Mouse (Mus musculus) liver, embryonic 16.5 days (tissue): Measurements from ENCODE around the gene Kif26a. TPM values are rescaled to one million over a fixed set of nuclear protein-coding genes. Genes with fewer than 3 reads are reported as not detected.

Experiments
- ATAC-seq: fragments of 200-750 bp; cut with Nextera tagmentation; 2 replicates; pipeline ENCODE4 v1.8.0; 2017; ENCODE audit warnings: low read depth, mild to moderate bottlenecking, moderate number of reproducible peaks, moderate library complexity
- H3K27ac ChIP-seq: fragments of 300-500 bp; sonication (generic); 2 replicates; pipeline ENCODE4 v1.5.1; 2014; ENCODE audit warnings: mild to moderate bottlenecking, low read length
- H3K27me3 ChIP-seq: fragments of 300-500 bp; sonication (generic); 2 replicates; pipeline ENCODE4 v1.6.1; 2014; ENCODE audit warnings: low read depth, low read length, mixed read lengths; ENCODE audit not compliant: control insufficient read depth, insufficient read depth
- H3K36me3 ChIP-seq: fragments of 300-500 bp; sonication (generic); 2 replicates; pipeline ENCODE4 v1.6.1; 2014; ENCODE audit warnings: mild to moderate bottlenecking; ENCODE audit not compliant: control insufficient read depth, insufficient read depth
- H3K4me1 ChIP-seq: fragments of 300-500 bp; sonication (generic); 2 replicates; pipeline ENCODE4 v1.6.1; 2014; ENCODE audit warnings: low read depth, low read length, mixed read lengths; ENCODE audit not compliant: control insufficient read depth
- H3K4me2 ChIP-seq: fragments of 300-500 bp; sonication (generic); 2 replicates; pipeline ENCODE4 v1.6.1; 2014; ENCODE audit warnings: low read depth, low read length, mixed read lengths
- H3K4me3 ChIP-seq: fragments of 300-500 bp; sonication (generic); 2 replicates; pipeline ENCODE4 v1.5.1; 2014; ENCODE audit warnings: low read depth, mild to moderate bottlenecking, low read length
- H3K9ac ChIP-seq: fragments of 300-500 bp; sonication (generic); 2 replicates; pipeline ENCODE4 v1.6.1; 2014; ENCODE audit warnings: low read depth, low read length
- H3K9me3 ChIP-seq: fragments of 300-500 bp; sonication (generic); replicated peaks from 2 replicates; pipeline ENCODE4 v1.6.1; 2016; ENCODE audit warnings: low read length; ENCODE audit not compliant: control insufficient read depth
- WGBS: fragments of 180-500 bp; shearing (Covaris S2); extraction: QIAGEN DNeasy Blood & Tissue Kit; methylation state at CpG from one replicate; pipeline ENCODE4 v1.1.7; 2014; ENCODE audit not compliant: insufficient replicate concordance; 5-methylcytosine and 5-hydroxymethylcytosine counted together
- polyA plus RNA-seq: library from polyadenylated mRNA; unstranded; fragments of >200 nt; fragmentation: Nextera tagmentation; extraction: Ambion mirVana; gene quantifications from 2 replicates; pipeline ENCODE4 v1.2.1, GENCODE M21; 2015

Kif26a gene
- polyA plus RNA-seq, 1 experiment from 2014 or later, result 0.27 TPM

GRCm38 (mm10) chr12:112214441-112214857 is 68.4 kb downstream of the Kif26a start:
- no peak overlapping the region for H3K27ac ChIP-seq
- H3K9me3 ChIP-seq, result no peaks in the 10 kb centered on the region
- H3K4me1 ChIP-seq, result no peaks in the 10 kb centered on the region
- H3K9ac ChIP-seq, result no peak overlapping the region
- no peaks in the 10 kb centered on the region for H3K36me3 ChIP-seq
- H3K4me2 ChIP-seq, result no peak overlapping the region
- WGBS, result 51% methylated on average over 13 of the region's 13 CpGs
- no peaks in the 10 kb centered on the region for H3K27me3 ChIP-seq
- no peak for ATAC-seq
- H3K4me3 ChIP-seq, result no peak overlapping the region

GRCm38 (mm10) chr12:112215545-112215944 is 69.5 kb downstream of the Kif26a start:
- Histone ChIP-seq H3K4me3 (no peak overlapping the region), H3K4me2 (no peak overlapping the region), H3K27me3 (no peaks in the 10 kb centered on the region), H3K36me3 (no peaks in the 10 kb centered on the region), H3K9ac (no peak overlapping the region), H3K27ac (no peak overlapping the region), H3K4me1 (no peaks in the 10 kb centered on the region), H3K9me3 (no peaks in the 10 kb centered on the region)
- ATAC-seq, result no peak
- 56% methylated on average over 7 of the region's 7 CpGs for WGBS

- no peak overlapping the region for H3K4me3 ChIP-seq
- ATAC-seq, result no peak
- no peak overlapping the region for H3K4me2 ChIP-seq
- no peaks in the 10 kb centered on the region for H3K4me1 ChIP-seq
- H3K36me3 ChIP-seq, result no peaks in the 10 kb centered on the region
- no peaks in the 10 kb centered on the region; the same call in 1 of the 2 replicates for H3K27me3 ChIP-seq
- no peaks in the 10 kb centered on the region for H3K9me3 ChIP-seq
- H3K27ac ChIP-seq, result no peak overlapping the region
- 59% methylated on average over 7 of the region's 7 CpGs for WGBS
- no peak overlapping the region for H3K9ac ChIP-seq
These were observed 71.0 kb downstream of the Kif26a start for GRCm38 (mm10) chr12:112217021-112217420.

GRCm38 (mm10) chr12:112217681-112218080 is 71.7 kb downstream of the Kif26a start:
- H3K4me2 ChIP-seq, result no peak overlapping the region
- H3K9me3 ChIP-seq, result no peaks in the 10 kb centered on the region
- no peak overlapping the region for H3K27ac ChIP-seq
- peak; percentile 43; the same call in 1 of the 2 replicates for ATAC-seq
- no peaks in the 10 kb centered on the region; the same call in 1 of the 2 replicates for H3K27me3 ChIP-seq
- H3K36me3 ChIP-seq, result no peaks in the 10 kb centered on the region
- H3K4me1 ChIP-seq, result no peaks in the 10 kb centered on the region
- no peak overlapping the region for H3K4me3 ChIP-seq
- 41% methylated on average over 3 of the region's 3 CpGs for WGBS
- no peak overlapping the region for H3K9ac ChIP-seq

- Histone ChIP-seq H3K4me3 (no peak overlapping the region), H3K4me1 (no peaks in the 10 kb centered on the region), H3K36me3 (no peaks in the 10 kb centered on the region), H3K27ac (no peak overlapping the region), H3K4me2 (no peak overlapping the region), H3K9ac (no peak overlapping the region), H3K27me3 (no peaks in the 10 kb centered on the region; the same call in 1 of the 2 replicates), H3K9me3 (no peaks in the 10 kb centered on the region)
- ATAC-seq, result no peak
- WGBS, result 58% methylated on average over 6 of the region's 6 CpGs
These were observed 75.3 kb downstream of the Kif26a start for GRCm38 (mm10) chr12:112221290-112221689.

GRCm38 (mm10) chr12:112221754-112222439 is 75.9 kb downstream of the Kif26a start:
- 39% methylated on average over 19 of the region's 19 CpGs for WGBS
- H3K27me3 ChIP-seq, result no peaks in the 10 kb centered on the region; the same call in 1 of the 2 replicates
- H3K27ac ChIP-seq, result no peak overlapping the region
- no peaks in the 10 kb centered on the region for H3K9me3 ChIP-seq
- H3K9ac ChIP-seq, result no peak overlapping the region
- H3K4me2 ChIP-seq, result no peak overlapping the region
- no peak overlapping the region for H3K4me3 ChIP-seq
- no peak for ATAC-seq
- H3K36me3 ChIP-seq, result no peaks in the 10 kb centered on the region
- H3K4me1 ChIP-seq, result no peaks in the 10 kb centered on the region

- Histone ChIP-seq H3K4me2 (no peak overlapping the region), H3K27me3 (no peaks in the 10 kb centered on the region; the same call in 1 of the 2 replicates), H3K4me3 (no peak overlapping the region), H3K27ac (no peak overlapping the region), H3K9me3 (no peaks in the 10 kb centered on the region), H3K4me1 (no peaks in the 10 kb centered on the region), H3K9ac (no peak overlapping the region), H3K36me3 (no peaks in the 10 kb centered on the region)
- no peak for ATAC-seq
- 67% methylated on average over 13 of the region's 13 CpGs for whole genome bisulfite sequencing
These were observed 77.8 kb downstream of the Kif26a start for GRCm38 (mm10) chr12:112223721-112224337.

GRCm38 (mm10) chr12:112226238-112226637 is 80.2 kb downstream of the Kif26a start:
- H3K4me1 ChIP-seq, result no peaks in the 10 kb centered on the region; the same call in 1 of the 2 replicates
- no peak overlapping the region for H3K9ac ChIP-seq
- H3K27me3 ChIP-seq, result no peaks in the 10 kb centered on the region; the same call in 1 of the 2 replicates
- WGBS, result 19% methylated on average over 1 of the region's 1 CpGs
- H3K4me2 ChIP-seq, result no peak overlapping the region
- no peak overlapping the region for H3K4me3 ChIP-seq
- no peaks in the 10 kb centered on the region for H3K9me3 ChIP-seq
- no peak overlapping the region for H3K27ac ChIP-seq
- no peak for ATAC-seq
- no peaks in the 10 kb centered on the region for H3K36me3 ChIP-seq

- no peaks in the 10 kb centered on the region for H3K9me3 ChIP-seq
- ATAC-seq, result no peak
- no peaks in the 10 kb centered on the region; the same call in 1 of the 2 replicates for H3K27me3 ChIP-seq
- H3K27ac ChIP-seq, result no peak overlapping the region
- 77% methylated on average over 2 of the region's 2 CpGs for WGBS
- H3K4me1 ChIP-seq, result no peaks in the 10 kb centered on the region; the same call in 1 of the 2 replicates
- no peaks in the 10 kb centered on the region for H3K36me3 ChIP-seq
- no peak overlapping the region for H3K4me3 ChIP-seq
- H3K4me2 ChIP-seq, result no peak overlapping the region
- H3K9ac ChIP-seq, result no peak overlapping the region
These were observed 80.6 kb downstream of the Kif26a start for GRCm38 (mm10) chr12:112226656-112227055.
